Mouse (Mus musculus): Measurements from ENCODE around the gene Satb2. TPM values are rescaled to one million over a fixed set of nuclear protein-coding genes. Genes with fewer than 3 reads are reported as not detected.
"Not testable (repeated sequence)": the region's sequence is repeated elsewhere in the genome, so short reads cannot be mapped to it uniquely, and the experiment has no call there.

The Satb2 gene
- total RNA-seq, 2 experiments from 2014 or later, result 14.9 to 17.4 TPM

DNA sequence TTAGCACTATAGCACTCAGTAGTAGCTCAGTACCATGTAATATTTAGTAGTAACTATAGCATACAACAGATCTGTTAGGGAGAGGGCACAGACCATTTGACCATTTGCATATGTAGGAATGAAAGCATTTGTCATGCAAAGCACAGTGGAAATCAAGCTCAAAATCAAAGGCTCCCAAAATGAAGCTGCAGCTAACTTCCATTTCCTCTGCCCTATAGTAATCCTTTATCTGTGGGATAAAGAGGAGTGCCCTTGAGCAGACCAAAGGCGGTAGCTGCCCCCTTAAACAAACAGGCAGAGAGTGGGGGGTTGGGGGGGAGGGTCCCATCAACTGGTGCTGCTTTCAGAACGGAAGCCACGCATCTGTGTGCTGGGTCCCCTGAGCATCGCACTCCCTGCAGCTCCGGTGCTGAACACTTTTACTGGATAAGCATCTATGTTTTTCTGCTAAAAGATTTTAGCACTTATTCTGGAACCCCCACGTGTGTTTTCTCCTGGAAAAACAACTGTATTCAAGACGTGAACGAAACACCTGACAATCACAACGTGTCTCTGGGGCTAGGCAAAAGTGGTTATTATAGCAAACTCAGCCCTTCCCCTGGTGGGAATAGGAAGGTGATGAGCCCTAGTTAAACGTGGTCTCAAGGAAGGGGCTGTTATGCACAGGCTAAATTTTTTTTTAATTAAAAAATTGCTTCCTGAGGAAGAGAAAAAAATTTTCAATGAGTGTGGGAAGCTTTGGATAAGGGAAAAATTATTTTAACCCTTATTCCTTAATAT is 133.7 kb downstream of the Satb2 start:
- DNase-seq (ENCODE audit: extremely low spot score in 1 of 2, low spot score in 1 of 2), result no peak

DNA sequence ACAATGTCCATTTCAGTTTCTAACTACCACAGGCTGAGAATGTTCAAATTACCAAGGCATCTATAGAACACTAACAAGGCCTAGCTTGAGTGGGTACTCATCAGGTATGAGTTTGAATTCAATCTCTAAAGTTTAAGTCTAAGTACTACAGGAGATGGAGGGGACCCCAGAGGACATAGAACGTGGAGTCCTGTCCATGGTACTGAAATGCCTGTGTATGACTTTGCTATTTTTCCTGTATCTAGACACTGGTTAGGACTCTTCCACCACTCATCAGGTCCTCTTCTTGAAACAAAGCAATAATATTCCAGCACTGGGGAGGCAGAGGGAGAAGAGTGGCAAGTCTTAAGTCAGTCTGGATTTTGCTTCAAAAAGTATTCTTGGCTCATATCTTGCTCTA is 139.5 kb downstream of the Satb2 start:
- no peak for DNase-seq (ENCODE audit: extremely low spot score in 1 of 2, low spot score in 1 of 2)

DNA sequence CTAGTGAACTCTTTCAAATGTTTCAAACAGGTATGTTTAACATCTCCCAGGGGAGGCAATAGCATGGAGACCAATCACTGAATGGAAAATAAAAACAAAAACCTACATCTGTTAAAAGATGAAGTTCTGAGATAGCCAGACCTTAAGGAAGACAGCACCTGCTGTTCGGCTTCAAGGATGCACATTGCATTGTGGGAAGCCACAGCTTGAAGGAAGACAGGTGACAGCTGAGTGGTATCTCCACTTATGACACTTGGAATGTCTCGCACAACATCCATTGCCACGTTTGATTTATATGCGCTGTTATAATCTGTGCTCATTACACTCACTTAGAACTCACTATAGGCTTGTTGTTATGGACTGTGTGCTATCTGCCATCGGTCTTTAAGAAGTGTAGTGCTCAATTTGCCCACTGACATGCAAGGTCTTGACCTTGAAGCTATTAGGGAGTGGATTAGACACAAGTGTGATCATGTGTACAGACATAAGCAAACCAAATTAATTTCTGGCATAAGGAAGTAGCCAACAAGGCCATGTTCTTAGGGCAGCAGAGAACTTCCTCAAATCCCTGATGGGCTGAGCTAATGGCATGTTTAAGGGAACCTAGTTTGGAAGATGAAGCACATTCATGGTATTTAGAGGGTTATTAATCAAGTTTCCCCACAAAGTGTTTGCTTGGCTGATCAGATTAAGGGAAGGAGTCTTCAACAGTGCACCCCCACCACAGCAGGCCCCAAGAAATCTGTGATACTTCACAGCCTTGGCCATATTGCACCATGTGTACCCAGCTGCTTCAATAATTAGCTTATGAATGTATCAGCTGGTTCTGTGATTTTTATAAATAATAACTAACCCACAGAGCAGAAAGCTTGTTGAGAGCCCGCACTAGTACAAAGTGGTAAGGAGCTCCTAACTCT is 144.2 kb downstream of the Satb2 start:
- DNase-seq (ENCODE audit: extremely low spot score in 1 of 2, low spot score in 1 of 2), result no peak

DNA sequence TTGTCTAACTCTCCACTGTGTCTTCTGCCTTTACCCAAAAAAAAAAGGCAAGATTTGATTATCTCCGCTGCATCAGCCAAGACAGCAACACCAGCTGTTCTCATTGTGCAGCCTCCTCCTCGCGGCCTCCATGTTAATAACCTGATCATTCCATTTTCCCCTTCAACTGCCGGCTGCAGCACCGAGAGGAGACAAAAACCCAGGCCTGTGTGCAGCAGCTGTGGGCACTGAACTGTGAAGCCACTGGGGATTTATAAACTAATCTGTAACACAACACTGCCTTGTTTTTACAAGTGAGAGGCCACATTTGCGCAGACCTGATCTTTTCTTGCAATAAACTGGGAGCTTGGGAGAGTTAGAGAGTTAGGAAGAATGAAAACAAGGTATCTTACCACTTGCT is 145.1 kb downstream of the Satb2 start:
- DNase-seq (ENCODE audit: extremely low spot score in 1 of 2, low spot score in 1 of 2), result no peak

DNA sequence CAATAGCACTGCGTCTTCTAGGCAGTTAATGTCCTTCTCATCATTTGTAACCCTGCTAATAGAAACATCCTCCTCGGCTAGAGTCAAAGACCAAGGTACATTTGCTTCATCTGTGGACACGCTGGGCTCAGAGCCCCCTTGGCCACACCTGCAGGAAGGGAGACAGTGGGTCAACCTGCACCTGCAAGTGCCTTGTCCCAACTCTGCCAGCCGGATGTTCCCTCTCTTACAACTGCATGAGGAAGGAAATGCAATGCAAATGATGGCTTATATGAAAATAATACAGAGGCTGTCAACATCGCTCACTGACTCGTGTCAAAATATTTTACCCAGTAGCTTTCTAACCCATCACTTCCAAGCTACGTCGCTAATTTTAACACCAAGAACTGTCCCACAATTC is 145.7 kb downstream of the Satb2 start:
- DNase-seq (ENCODE audit: extremely low spot score in 1 of 2, low spot score in 1 of 2), result no peak

DNA sequence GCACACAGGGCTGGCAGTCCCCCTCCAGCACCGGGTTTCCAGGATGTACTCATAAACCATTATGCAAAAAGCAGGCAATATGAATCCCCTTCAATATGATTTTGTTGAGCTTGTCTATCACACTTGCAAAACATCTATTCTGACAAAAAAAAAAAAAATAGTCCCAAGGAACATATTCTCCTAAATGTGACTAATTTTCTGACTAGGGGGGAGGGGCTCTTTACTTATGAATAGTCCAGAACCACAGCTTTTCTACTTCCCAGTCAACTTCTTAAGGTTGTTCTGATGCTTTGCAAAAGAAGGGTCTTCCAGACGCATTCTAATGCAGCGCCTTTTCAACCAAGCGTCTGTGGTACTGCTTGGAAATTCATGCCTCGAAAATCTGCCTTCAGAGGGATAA is 155.7 kb downstream of the Satb2 start:
- no peak for DNase-seq (ENCODE audit: extremely low spot score in 1 of 2, low spot score in 1 of 2)

DNA sequence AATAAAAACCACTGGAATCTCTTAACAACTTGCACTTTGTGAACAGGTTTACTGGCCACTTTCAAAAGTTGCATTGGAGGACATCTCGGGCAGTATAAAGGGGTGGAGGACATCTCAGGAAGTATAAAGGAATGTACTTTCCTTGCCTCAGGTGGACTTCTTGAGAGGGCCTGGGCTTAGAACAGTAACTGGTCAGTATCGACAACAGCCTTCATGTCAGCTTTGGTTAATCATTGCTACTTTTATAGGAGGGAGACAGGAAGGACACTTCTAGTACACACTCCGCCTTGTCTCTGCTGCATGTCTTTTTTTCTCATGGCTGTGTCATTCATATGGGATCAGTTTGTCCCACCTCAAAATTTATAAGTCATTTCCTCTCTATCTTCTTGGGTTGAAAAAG is 156.4 kb downstream of the Satb2 start:
- DNase-seq (ENCODE audit: extremely low spot score in 1 of 2, low spot score in 1 of 2), result no peak

DNA sequence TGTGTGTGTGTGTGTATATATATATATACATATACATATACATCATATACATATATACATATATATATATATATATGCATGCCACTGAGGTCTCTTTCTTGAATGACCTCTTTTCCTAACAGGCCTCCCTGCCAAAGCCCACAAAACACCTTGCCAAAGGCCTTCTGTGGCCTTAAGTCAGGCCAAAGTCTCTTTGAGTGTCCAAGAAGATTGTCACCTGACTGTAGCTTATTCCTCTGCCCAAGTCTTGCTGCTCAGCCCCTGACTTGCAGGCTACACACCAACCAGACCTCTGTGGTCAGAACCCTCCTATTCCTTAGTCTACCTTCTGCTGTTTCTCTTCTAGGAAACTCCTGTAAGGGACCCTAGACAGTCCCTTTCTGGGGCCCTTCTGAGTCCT is 164.9 kb downstream of the Satb2 start:
- DNase-seq (ENCODE audit: extremely low spot score in 1 of 2, low spot score in 1 of 2), result no peak

DNA sequence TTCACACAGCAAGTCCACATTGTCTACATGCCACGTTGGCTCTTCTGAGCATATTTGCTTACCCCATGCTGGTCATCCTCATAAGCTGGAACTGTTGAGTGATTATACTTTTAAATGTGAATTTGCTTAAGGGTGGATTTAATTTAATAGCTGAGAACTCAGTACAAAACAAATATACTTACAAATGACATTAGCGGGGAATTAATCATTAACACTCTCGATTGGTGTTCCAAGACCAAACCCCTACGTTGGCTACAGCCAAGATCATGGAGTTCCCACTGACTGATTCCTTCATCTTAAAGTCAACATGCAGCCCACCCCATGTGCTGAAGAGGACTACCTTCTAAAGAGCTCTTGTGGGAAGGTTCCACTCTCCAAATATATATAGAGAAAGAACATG is 165.5 kb downstream of the Satb2 start:
- DNase-seq (ENCODE audit: extremely low spot score in 1 of 2, low spot score in 1 of 2), result no peak

DNA sequence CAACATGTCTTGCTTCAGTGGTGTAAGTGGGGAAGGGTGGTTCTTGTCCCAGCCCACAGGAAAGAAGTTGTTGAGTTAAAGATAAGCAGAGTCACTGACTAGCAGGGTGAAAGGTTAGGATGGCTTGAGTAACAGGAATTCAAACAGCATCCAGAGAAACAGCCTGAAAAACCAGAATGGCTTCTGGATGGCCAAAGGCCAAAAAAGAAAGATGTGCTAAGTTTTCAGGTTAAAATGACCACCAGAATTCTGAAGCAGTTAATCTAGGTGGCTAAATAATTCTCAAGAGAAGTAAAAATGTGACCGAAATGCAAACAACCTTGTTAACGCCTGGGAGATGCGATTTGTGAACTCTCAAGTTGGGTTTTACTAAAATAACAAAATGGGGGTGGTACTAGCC is 167.0 kb downstream of the Satb2 start:
- DNase-seq (ENCODE audit: extremely low spot score in 1 of 2, low spot score in 1 of 2), result no peak

DNA sequence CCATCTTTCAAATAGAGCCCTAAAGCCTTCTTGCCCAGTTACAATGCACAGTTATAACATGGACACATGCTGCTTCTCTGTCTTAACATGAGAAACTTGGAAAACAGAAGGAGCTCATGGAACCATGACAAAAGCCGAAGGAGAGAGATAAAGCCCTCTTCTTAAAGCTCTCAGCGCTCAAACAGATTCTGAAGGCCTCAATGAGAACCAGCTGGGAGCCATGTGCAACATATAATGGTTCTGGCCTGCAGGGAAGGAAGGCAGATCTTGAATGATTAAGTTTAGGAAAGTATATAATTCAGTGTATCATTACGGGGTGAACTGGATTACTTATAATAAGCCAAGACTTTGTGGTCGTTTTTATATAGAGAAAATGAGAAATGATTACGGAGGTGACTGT is 172.4 kb downstream of the Satb2 start:
- DNase-seq (ENCODE audit: extremely low spot score in 1 of 2, low spot score in 1 of 2), result no peak

DNA sequence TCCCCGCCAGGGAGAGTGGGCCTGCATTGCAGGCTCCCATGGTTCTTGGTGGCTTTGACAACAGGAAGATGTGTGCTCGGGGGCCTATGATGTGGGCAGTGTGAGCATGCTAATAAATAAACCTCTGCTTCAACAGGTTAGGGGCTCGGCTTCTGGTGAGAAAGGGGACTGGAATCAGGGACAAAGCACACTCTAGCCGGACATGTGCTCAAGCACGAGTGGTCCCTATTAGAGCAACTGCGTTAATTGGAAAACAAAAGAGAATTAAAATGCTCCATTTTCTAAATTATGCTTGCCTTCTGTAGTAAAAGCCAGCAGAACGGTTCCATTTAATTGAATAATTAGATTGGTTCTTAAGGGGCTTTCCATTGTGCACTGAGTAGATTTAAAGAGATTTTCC is 177.8 kb downstream of the Satb2 start:
- no peak for DNase-seq (ENCODE audit: extremely low spot score in 1 of 2, low spot score in 1 of 2)

DNA sequence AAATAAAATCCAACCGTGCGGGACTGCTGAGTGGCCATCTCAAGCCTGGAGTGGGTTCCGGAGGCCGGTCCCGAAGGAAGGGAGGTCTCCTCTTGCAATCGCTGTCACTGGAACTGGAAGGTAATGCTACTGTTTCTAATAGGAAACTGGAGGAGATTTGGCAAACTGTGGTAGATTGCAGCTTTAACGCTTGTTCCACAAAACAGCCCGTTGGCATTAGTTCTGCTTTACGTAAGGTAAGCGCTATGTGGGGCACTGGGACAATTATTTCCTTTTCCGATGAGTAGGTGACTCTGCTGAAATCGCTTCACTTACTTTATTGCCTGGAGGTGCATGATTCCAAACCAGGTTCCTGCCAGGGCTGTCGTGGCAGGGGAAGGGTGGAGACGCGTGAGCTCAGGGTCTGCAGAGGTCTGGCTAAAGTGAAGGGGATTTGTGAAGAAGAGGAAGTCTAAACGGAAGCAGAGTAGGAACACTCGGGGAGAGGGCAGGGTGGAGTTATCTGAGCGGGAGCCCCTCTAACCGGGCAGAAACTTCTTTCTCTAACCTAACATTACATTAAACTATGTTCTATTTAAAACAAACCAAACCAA is 183.3 kb downstream of the Satb2 start:
- DNase-seq (ENCODE audit: extremely low spot score in 1 of 2, low spot score in 1 of 2), result no peak

DNA sequence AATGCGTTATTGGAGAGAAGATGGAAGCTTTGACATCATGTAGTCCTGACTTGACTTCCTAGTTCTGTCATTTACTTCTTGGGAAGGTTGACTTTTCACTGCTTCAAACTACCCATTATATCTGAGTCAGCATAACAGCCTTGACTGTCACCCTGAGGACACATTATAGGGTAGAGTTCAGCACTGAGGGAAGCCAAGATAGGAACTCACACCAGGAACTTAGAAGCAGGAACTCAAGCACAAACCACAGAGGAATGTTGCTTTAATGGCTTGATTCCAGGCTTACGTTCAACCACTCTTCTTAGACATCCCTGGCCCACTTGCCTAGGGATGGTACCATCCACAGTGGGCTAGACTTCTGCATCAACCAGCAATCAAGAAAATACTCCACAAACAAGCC is 188.8 kb downstream of the Satb2 start:
- no peak for DNase-seq (ENCODE audit: extremely low spot score in 1 of 2, low spot score in 1 of 2)

DNA sequence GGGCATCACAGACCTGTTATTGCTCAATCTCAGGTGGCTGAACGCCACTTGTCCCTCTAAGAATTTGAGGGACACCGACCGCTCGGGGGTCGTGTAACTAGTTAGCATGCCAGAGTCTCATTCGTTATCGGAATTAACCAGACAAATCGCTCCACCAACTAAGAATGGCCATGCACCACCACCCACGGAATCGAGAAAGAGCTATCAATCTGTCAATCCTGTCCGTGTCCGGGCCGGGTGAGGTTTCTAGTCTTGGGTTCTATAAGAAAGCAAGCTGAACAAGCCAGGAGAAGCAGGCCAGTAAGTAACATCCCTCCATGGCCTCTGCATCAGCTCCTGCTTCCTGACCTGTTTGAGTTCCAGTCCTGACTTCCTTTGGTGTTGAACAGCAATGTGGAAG is 196.3 kb downstream of the Satb2 start:
- DNase-seq (ENCODE audit: extremely low spot score in 1 of 2, low spot score in 1 of 2), result not testable (repeated sequence)

DNA sequence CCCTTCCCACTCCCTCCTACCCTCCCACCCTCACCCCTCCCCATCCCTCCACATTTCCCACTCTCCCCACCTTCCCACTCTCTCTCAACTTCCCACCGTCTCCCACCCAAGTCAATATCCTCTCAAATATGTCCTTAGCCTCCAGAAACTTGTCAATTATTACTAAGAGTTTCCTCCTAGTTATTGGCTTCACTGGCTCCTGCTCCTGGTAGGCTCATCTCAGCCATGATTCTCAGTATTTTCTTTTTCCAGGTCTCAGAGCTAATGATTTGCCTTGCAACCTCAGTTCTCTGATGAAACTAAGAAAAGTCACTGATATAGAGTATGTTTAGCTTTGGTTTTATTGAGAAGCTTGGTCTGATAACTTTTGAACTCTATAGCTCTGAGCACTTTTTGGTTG is 214.2 kb downstream of the Satb2 start:
- no peak for DNase-seq (ENCODE audit: extremely low spot score in 1 of 2, low spot score in 1 of 2)

DNA sequence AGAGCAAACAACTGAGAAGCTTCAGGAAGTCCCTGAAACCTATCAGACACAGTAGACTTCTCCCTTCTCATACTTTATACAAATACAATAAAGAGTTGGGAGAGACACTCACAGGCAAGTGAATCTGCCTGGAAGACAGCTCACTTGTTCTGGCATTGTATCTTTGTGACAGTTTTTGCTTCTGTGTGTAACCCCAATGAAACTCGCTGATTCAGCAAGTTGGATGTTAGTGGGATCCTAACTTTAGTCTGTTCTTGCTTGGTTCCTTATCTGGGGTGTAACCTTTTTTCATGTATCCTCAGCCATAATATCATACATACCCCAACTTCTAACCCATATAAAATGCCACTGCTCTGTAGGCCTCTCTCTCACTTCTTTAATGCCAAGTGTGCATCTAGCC is 216.9 kb downstream of the Satb2 start:
- no peak for DNase-seq (ENCODE audit: extremely low spot score in 1 of 2, low spot score in 1 of 2)

DNA sequence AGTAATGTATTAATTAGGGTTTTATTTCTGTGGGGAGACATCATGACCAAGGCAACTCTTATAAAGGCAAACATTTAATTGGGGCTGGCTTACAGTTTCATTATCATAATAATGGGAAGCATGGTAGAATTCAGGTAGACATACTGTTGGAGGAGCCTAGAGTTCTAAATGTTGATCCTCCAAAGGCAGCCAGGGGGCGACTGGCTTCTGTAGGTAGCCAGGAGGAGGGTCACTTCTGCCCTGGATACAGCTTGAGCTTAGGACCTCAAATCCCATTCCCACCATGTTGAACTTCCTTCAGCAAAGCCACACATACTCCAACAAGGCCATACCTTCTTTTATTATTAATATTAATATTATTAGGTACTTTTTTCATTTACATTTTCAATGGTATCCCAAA is 225.2 kb downstream of the Satb2 start:
- no peak for DNase-seq (ENCODE audit: extremely low spot score in 1 of 2, low spot score in 1 of 2)

DNA sequence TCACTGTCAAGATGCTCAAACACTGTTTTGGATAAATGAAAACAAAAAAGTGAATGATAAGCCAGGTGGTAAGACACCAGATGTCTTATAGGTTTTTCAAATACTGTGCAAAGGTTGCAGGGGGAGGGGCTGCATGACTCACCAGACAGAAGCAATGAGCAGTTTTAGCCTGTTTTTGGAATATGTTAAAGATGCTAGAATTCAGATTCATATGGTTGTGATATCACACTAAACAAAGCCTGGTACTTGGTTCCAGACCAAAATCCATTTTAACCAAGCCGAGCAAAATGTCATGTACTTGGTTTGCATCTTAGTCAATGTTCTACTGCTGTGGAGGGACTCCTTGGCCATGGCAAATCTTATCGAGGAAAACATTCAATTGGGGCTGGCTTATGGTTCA is 227.8 kb downstream of the Satb2 start:
- DNase-seq (ENCODE audit: extremely low spot score in 1 of 2, low spot score in 1 of 2), result no peak

DNA sequence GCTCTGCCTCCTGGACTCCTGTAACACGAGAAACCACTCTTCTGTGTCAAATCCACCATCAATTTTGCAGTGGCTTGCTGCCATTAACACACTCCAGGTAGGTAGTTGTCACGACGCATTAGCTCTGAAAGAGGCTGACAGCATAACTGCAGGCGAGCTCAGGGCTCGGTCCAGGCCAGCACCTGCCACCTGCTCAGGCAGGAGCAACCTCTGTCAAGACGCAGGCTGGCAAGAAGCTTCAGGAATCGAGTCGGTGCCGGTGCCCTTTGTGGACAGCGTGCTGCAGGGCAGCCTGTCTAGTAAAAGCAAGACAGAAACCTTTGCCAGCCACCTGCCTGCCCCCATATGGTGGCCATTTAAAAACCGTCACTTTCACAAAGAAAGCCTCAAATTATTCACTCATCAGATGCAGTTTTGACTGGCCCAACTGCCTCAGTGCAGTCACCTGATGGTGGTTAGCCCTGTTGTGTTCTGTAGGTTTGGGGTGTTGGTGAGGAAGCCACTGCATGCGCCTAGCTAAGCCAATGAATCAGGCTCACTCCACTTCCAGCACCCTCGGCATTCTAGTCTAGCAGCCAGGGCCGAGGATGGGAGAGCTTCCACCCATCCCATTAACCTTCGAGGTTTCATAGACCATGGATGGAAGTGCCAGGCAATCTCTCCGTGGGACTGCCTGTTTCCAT is 228.7 kb downstream of the Satb2 start:
- no peak for DNase-seq (ENCODE audit: extremely low spot score in 1 of 2, low spot score in 1 of 2)

Data from layer of hippocampus, postnatal 25 days (tissue).